Mouse (Mus musculus) lung, embryonic 15.5 days (tissue): Measurements from ENCODE around the gene Emc4. TPM values are rescaled to one million over a fixed set of nuclear protein-coding genes. Genes with fewer than 3 reads are reported as not detected.

ENCODE experiments used
- ATAC-seq: fragments of 200-750 bp; cut with Nextera tagmentation; 2 replicates; pipeline ENCODE4 v1.8.0; 2017; ENCODE audit warnings: moderate number of reproducible peaks, borderline replicate concordance; ENCODE audit not compliant: low FRiP score, low TSS enrichment; ENCODE audit errors: extremely low read depth
- H3K27ac ChIP-seq: fragments of 300-500 bp; sonication (generic); 2 replicates; pipeline ENCODE4 v1.5.1; 2015; ENCODE audit warnings: moderate library complexity, mild to moderate bottlenecking, inconsistent platforms
- H3K27me3 ChIP-seq: fragments of 300-500 bp; sonication (generic); 2 replicates; pipeline ENCODE4 v1.6.1; 2015; ENCODE audit warnings: inconsistent platforms
- H3K36me3 ChIP-seq: fragments of 300-500 bp; sonication (generic); 2 replicates; pipeline ENCODE4 v1.6.1; 2015; ENCODE audit warnings: inconsistent platforms
- H3K4me1 ChIP-seq: fragments of 300-500 bp; sonication (generic); 2 replicates; pipeline ENCODE4 v1.6.1; 2015; ENCODE audit warnings: inconsistent platforms
- H3K4me2 ChIP-seq: fragments of 300-500 bp; sonication (generic); 2 replicates; pipeline ENCODE4 v1.6.1; 2015; ENCODE audit warnings: inconsistent platforms, mild to moderate bottlenecking, moderate library complexity
- H3K4me3 ChIP-seq: fragments of 300-500 bp; sonication (generic); 2 replicates; pipeline ENCODE4 v1.5.1; 2015; ENCODE audit warnings: mild to moderate bottlenecking, inconsistent platforms
- H3K9ac ChIP-seq: fragments of 300-500 bp; sonication (generic); 2 replicates; pipeline ENCODE4 v1.6.1; 2015; ENCODE audit warnings: inconsistent platforms
- H3K9me3 ChIP-seq: fragments of 300-500 bp; sonication (generic); 2 replicates; pipeline ENCODE4 v1.6.1; 2016; ENCODE audit warnings: inconsistent platforms
- WGBS: fragments of 180-500 bp; shearing (Covaris S2); methylation state at CpG from one replicate; pipeline ENCODE4 v1.1.7; 2015; 5-methylcytosine and 5-hydroxymethylcytosine counted together
- polyA plus RNA-seq: library from polyadenylated mRNA; unstranded; fragments of >200 nt; fragmentation: Nextera tagmentation; extraction: Ambion mirVana; gene quantifications from 2 replicates; pipeline ENCODE4 v1.2.1, GENCODE M21; 2015

The Emc4 gene
- polyA plus RNA-seq, 1 experiment from 2014 or later: 107 TPM

- WGBS: 50% methylated on average over 4 of the region's 4 CpGs
- Histone ChIP-seq H3K36me3 (no peaks in the 10 kb centered on the region), H3K9ac (no peak overlapping the region), H3K27me3 (no peaks in the 10 kb centered on the region), H3K4me3 (no peak overlapping the region), H3K27ac (no peak overlapping the region), H3K4me2 (no peak overlapping the region), H3K4me1 (no peaks in the 10 kb centered on the region), H3K9me3 (no peaks in the 10 kb centered on the region)
- ATAC-seq: no peak
Observed at GRCm38 (mm10) chr2:112373141-112373540, 5.3 kb upstream of the Emc4 start.

- no peak for ATAC-seq
- H3K4me2 ChIP-seq: no peak overlapping the region
- H3K36me3 ChIP-seq: no peaks in the 10 kb centered on the region
- H3K9ac ChIP-seq: no peak overlapping the region
- H3K4me3 ChIP-seq: no peak overlapping the region
- no peaks in the 10 kb centered on the region for H3K27me3 ChIP-seq
- no peak overlapping the region for H3K27ac ChIP-seq
- H3K9me3 ChIP-seq: no peaks in the 10 kb centered on the region
- H3K4me1 ChIP-seq: peaks cover 13% of the 10 kb centered on the region
- 64% methylated on average over 5 of the region's 5 CpGs for WGBS
Observed at GRCm38 (mm10) chr2:112369941-112370340, 2.1 kb upstream of the Emc4 start.

- H3K36me3 ChIP-seq: peaks cover 21% of the 10 kb centered on the region
- H3K9me3 ChIP-seq: no peaks in the 10 kb centered on the region
- peaks cover 13% of the 10 kb centered on the region for H3K4me1 ChIP-seq
- peak overlapping the region; percentile 82; the same call in 1 of the 2 replicates for H3K27ac ChIP-seq
- ATAC-seq: 0 out of 2 replicates have a peak, but pooled peaks have one; percentile 21
- no peaks in the 10 kb centered on the region for H3K27me3 ChIP-seq
- peak overlapping the region; percentile 81 for H3K4me3 ChIP-seq
- H3K9ac ChIP-seq: peak overlapping the region; percentile 88
- 14% methylated on average over 15 of the region's 15 CpGs for WGBS
- peak overlapping the region; percentile 75 for H3K4me2 ChIP-seq
Observed at GRCm38 (mm10) chr2:112367222-112367621, 605 bp downstream of the Emc4 start.

GRCm38 (mm10) chr2:112360781-112361169 lies 7.1 kb downstream of the Emc4 start:
- Histone ChIP-seq H3K9me3 (no peaks in the 10 kb centered on the region), H3K27me3 (no peaks in the 10 kb centered on the region), H3K36me3 (peaks cover 61% of the 10 kb centered on the region), H3K4me2 (no peak overlapping the region), H3K4me1 (no peaks in the 10 kb centered on the region), H3K4me3 (no peak overlapping the region), H3K9ac (no peak overlapping the region), H3K27ac (no peak overlapping the region)
- no peak for ATAC-seq
- WGBS: 85% methylated on average over 2 of the region's 2 CpGs

- Histone ChIP-seq H3K9me3 (no peaks in the 10 kb centered on the region), H3K4me2 (no peak overlapping the region), H3K27ac (0 out of 2 replicates have a peak overlapping the region, but pooled peaks have one; percentile 29), H3K36me3 (peaks cover 61% of the 10 kb centered on the region), H3K9ac (no peak overlapping the region), H3K4me3 (no peak overlapping the region), H3K4me1 (no peaks in the 10 kb centered on the region), H3K27me3 (no peaks in the 10 kb centered on the region)
- 86% methylated on average over 12 of the region's 12 CpGs for WGBS
- no peak for ATAC-seq
Observed at GRCm38 (mm10) chr2:112360012-112360780, 7.6 kb downstream of the Emc4 start.

GRCm38 (mm10) chr2:112359611-112360010 lies 8.2 kb downstream of the Emc4 start:
- H3K4me2 ChIP-seq: no peak overlapping the region
- no peaks in the 10 kb centered on the region for H3K4me1 ChIP-seq
- peaks cover 61% of the 10 kb centered on the region for H3K36me3 ChIP-seq
- no peak overlapping the region for H3K9ac ChIP-seq
- no peak overlapping the region for H3K4me3 ChIP-seq
- 55% methylated on average over 2 of the region's 2 CpGs for WGBS
- 0 out of 2 replicates have a peak, but pooled peaks have one; percentile 19 for ATAC-seq
- H3K27ac ChIP-seq: 0 out of 2 replicates have a peak overlapping the region, but pooled peaks have one; percentile 29
- H3K27me3 ChIP-seq: no peaks in the 10 kb centered on the region
- no peaks in the 10 kb centered on the region for H3K9me3 ChIP-seq

- H3K36me3 ChIP-seq: peaks cover 42% of the 10 kb centered on the region
- no peak for ATAC-seq
- no peak overlapping the region for H3K4me3 ChIP-seq
- 83% methylated on average over 7 of the region's 7 CpGs for WGBS
- no peaks in the 10 kb centered on the region for H3K9me3 ChIP-seq
- no peak overlapping the region for H3K9ac ChIP-seq
- no peak overlapping the region for H3K4me2 ChIP-seq
- H3K27me3 ChIP-seq: no peaks in the 10 kb centered on the region
- no peak overlapping the region for H3K27ac ChIP-seq
- no peaks in the 10 kb centered on the region for H3K4me1 ChIP-seq
Observed at GRCm38 (mm10) chr2:112353685-112354455, 14.0 kb downstream of the Emc4 start.

GRCm38 (mm10) chr2:112348246-112348645 lies 19.6 kb downstream of the Emc4 start:
- Histone ChIP-seq H3K4me3 (no peak overlapping the region), H3K4me1 (no peaks in the 10 kb centered on the region), H3K9me3 (no peaks in the 10 kb centered on the region), H3K9ac (no peak overlapping the region), H3K27ac (no peak overlapping the region), H3K36me3 (peaks cover 27% of the 10 kb centered on the region), H3K27me3 (no peaks in the 10 kb centered on the region), H3K4me2 (no peak overlapping the region)
- WGBS: 86% methylated on average over 3 of the region's 3 CpGs
- no peak for ATAC-seq

- Histone ChIP-seq H3K9ac (no peak overlapping the region), H3K27me3 (no peaks in the 10 kb centered on the region), H3K4me2 (no peak overlapping the region), H3K27ac (no peak overlapping the region), H3K4me1 (no peaks in the 10 kb centered on the region), H3K9me3 (no peaks in the 10 kb centered on the region), H3K4me3 (no peak overlapping the region), H3K36me3 (peaks cover 18% of the 10 kb centered on the region; the same call in 1 of the 2 replicates)
- ATAC-seq: no peak
- WGBS: 73% methylated on average over 3 of the region's 3 CpGs
Observed at GRCm38 (mm10) chr2:112341117-112341516, 26.7 kb downstream of the Emc4 start.

GRCm38 (mm10) chr2:112339736-112340135 lies 28.1 kb downstream of the Emc4 start:
- no peaks in the 10 kb centered on the region for H3K9me3 ChIP-seq
- no peak overlapping the region for H3K9ac ChIP-seq
- no peak overlapping the region for H3K27ac ChIP-seq
- peaks cover 22% of the 10 kb centered on the region; the same call in 1 of the 2 replicates for H3K36me3 ChIP-seq
- no peaks in the 10 kb centered on the region for H3K4me1 ChIP-seq
- WGBS: 72% methylated on average over 2 of the region's 2 CpGs
- ATAC-seq: no peak
- H3K27me3 ChIP-seq: no peaks in the 10 kb centered on the region
- no peak overlapping the region for H3K4me2 ChIP-seq
- no peak overlapping the region for H3K4me3 ChIP-seq

- Histone ChIP-seq H3K4me2 (no peak overlapping the region), H3K9ac (no peak overlapping the region), H3K9me3 (no peaks in the 10 kb centered on the region), H3K27ac (no peak overlapping the region), H3K4me1 (no peaks in the 10 kb centered on the region), H3K27me3 (no peaks in the 10 kb centered on the region), H3K36me3 (peaks cover 22% of the 10 kb centered on the region; the same call in 1 of the 2 replicates), H3K4me3 (no peak overlapping the region)
- 89% methylated on average over 6 of the region's 6 CpGs for WGBS
- ATAC-seq: no peak
Observed at GRCm38 (mm10) chr2:112337211-112337610, 30.6 kb downstream of the Emc4 start.
